Mouse (Mus musculus): ENCODE data around the gene Itpr3.

DNA sequence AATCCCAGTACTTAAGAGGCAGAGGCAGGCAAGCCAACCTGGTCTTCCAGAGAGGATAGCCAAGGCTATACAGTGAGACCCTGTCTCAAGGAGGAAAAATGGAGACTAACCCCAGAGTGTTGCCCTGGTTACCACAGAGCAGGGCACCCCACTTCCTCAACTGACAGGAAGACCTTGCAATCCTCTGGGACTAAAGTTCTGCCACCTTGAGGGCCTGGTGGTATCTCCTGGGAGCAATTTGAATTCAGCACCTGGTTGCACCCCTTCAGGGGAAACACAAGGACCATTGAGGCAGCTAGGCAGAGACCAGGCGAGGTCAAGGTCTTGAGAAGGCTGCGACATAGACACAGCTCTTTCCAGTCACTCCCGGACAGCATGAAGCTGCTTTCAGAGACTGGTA, 31.2 kb upstream of the Itpr3 start:
- no peak for TF ChIP-seq POLR2A (IDR thresholded peaks at IDR 0.05; ENCODE audit: extremely low read depth, insufficient read depth, low read length)
- no peak for TF ChIP-seq CTCF (IDR thresholded peaks at IDR 0.05; ENCODE audit: extremely low read depth, insufficient read depth, low read length)

All from cortical plate, adult 2 months (tissue).